In the genomic region with DNA sequence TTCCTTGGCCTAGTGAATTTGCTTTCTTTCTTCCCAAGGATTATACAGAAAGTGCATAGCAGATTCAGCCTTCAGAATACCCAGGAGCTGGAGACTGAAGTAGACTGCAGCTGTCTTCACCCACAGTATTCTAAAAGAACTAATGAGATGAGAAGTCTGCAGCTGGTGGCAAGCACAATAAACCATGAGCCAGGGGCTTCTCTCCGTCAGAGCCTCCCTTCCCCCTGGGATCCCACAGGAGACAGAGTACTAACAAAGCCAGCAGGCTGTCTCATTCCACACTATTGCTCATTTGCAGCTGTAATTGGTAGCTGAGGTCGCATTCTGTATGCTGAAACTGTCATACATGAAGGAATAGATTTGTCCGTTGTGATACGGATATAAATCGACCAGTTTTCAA, we compare ENCODE assay signal across 15 mouse cellular contexts. TPM values are rescaled to one million over a fixed set of nuclear protein-coding genes. Genes with fewer than 3 reads are reported as not detected.
DNase-seq lines count a peak whose midpoint lies in the region; ATAC-seq lines count a peak whose summit lies in the region.
"Had no signal": no experiment of that assay in that cellular context is flagged by ENCODE, and none has a peak within 500 bp of the region (broad histone marks: within the 10 kb centered on the region; RNA-seq: fewer than 3 reads in every experiment).

No protein-coding gene starts in this region.

- DNase-seq in embryonic facial prominence, embryonic 14.5 days (ENCODE audit: low spot score): peak; percentile 84
- DNase-seq in embryonic facial prominence, embryonic 10.5 days (ENCODE audit: low spot score): no peak
- no peak for DNase-seq in frontal cortex, postnatal 14 days (ENCODE audit: low spot score in 2 of 2)
- DNase-seq in liver, embryonic 11.5 days (ENCODE audit: low spot score): no peak
- DNase-seq in frontal cortex, adult 2 months (ENCODE audit: extremely low spot score in 1 of 2, low spot score in 1 of 2): no peak
- DNase-seq: cerebellum, postnatal 14 days; heart, adult 11 months; kidney, adult 9 months; layer of hippocampus, postnatal 36 days; lung, embryonic 14.5 days had no signal

- no peak overlapping the region for H3K4me3 ChIP-seq in embryonic facial prominence, embryonic 14.5 days (ENCODE audit: low read depth, low read length)
- no peak overlapping the region for H3K4me3 ChIP-seq in embryonic facial prominence, embryonic 10.5 days
- no peak overlapping the region for H3K4me3 ChIP-seq in forebrain, embryonic 12.5 days (replicated peaks)
- no peak overlapping the region for H3K4me3 ChIP-seq in hindbrain, embryonic 16.5 days (ENCODE audit: low read length)
- H3K4me3 ChIP-seq in neural tube, embryonic 13.5 days: no peak overlapping the region
- no peak overlapping the region for H3K4me3 ChIP-seq in liver, embryonic 11.5 days (ENCODE audit: low read depth, low read length)
- H3K4me3 ChIP-seq: erythroblast, embryonic 14.5 days; limb, embryonic 13.5 days had no signal

- peaks cover 55% of the 10 kb centered on the region for H3K36me3 ChIP-seq in embryonic facial prominence, embryonic 14.5 days (ENCODE audit: control insufficient read depth, insufficient read depth, low read length)
- peaks cover 82% of the 10 kb centered on the region for H3K36me3 ChIP-seq in embryonic facial prominence, embryonic 10.5 days (replicated peaks)
- peaks cover 50% of the 10 kb centered on the region for H3K36me3 ChIP-seq in forebrain, embryonic 12.5 days (replicated peaks)
- H3K36me3 ChIP-seq in hindbrain, embryonic 16.5 days (ENCODE audit: control insufficient read depth, insufficient read depth, low read length): peaks cover 9% of the 10 kb centered on the region; the same call in 1 of the 2 replicates
- peaks cover 36% of the 10 kb centered on the region for H3K36me3 ChIP-seq in neural tube, embryonic 13.5 days
- H3K36me3 ChIP-seq in liver, embryonic 11.5 days (ENCODE audit: control insufficient read depth, insufficient read depth, low read length): peaks cover 29% of the 10 kb centered on the region; the same call in 1 of the 2 replicates

- no peak overlapping the region for H3K4me2 ChIP-seq in embryonic facial prominence, embryonic 14.5 days (ENCODE audit: low read depth, low read length)
- H3K4me2 ChIP-seq in forebrain, embryonic 12.5 days: no peak overlapping the region
- H3K4me2 ChIP-seq in hindbrain, embryonic 16.5 days (ENCODE audit: low read length): no peak overlapping the region
- H3K4me2 ChIP-seq in neural tube, embryonic 13.5 days: no peak overlapping the region
- H3K4me2 ChIP-seq in liver, embryonic 11.5 days: no peak overlapping the region
- H3K4me2 ChIP-seq: limb, embryonic 13.5 days; lung, embryonic 14.5 days had no signal

- H3K27ac ChIP-seq in embryonic facial prominence, embryonic 14.5 days (replicated peaks; ENCODE audit: low read depth, low read length): no peak overlapping the region; the same call in 1 of the 2 replicates
- H3K27ac ChIP-seq in embryonic facial prominence, embryonic 10.5 days (replicated peaks): no peak overlapping the region
- peak overlapping the region; percentile 90 for H3K27ac ChIP-seq in forebrain, embryonic 12.5 days
- peak overlapping the region; percentile 7; the same call in 1 of the 2 replicates for H3K27ac ChIP-seq in hindbrain, embryonic 16.5 days (ENCODE audit: low read depth, low read length)
- H3K27ac ChIP-seq in neural tube, embryonic 13.5 days (replicated peaks): peak overlapping the region; percentile 84
- H3K27ac ChIP-seq in liver, embryonic 11.5 days (ENCODE audit: low read depth, low read length): no peak overlapping the region
- H3K27ac ChIP-seq: limb, embryonic 13.5 days had no signal

- H3K9ac ChIP-seq in embryonic facial prominence, embryonic 14.5 days (ENCODE audit: low read depth, low read length): no peak overlapping the region
- 0 out of 2 replicates have a peak overlapping the region, but pooled peaks have one; percentile 7 for H3K9ac ChIP-seq in forebrain, embryonic 12.5 days
- 0 out of 2 replicates have a peak overlapping the region, but pooled peaks have one; percentile 28 for H3K9ac ChIP-seq in hindbrain, embryonic 16.5 days (ENCODE audit: low read depth, low read length)
- no peak overlapping the region for H3K9ac ChIP-seq in neural tube, embryonic 13.5 days
- H3K9ac ChIP-seq in liver, embryonic 11.5 days (ENCODE audit: low read depth, low read length): no peak overlapping the region
- H3K9ac ChIP-seq: limb, embryonic 13.5 days; lung, embryonic 14.5 days had no signal

- no peaks in the 10 kb centered on the region for H3K27me3 ChIP-seq in embryonic facial prominence, embryonic 14.5 days (replicated peaks; ENCODE audit: control insufficient read depth, insufficient read depth, low read length)
- no peaks in the 10 kb centered on the region for H3K27me3 ChIP-seq in embryonic facial prominence, embryonic 10.5 days (replicated peaks; ENCODE audit: low read depth, poor library complexity, severe bottlenecking)
- no peaks in the 10 kb centered on the region for H3K27me3 ChIP-seq in forebrain, embryonic 12.5 days
- H3K27me3 ChIP-seq in hindbrain, embryonic 16.5 days (replicated peaks; ENCODE audit: control insufficient read depth, insufficient read depth, low read length): no peaks in the 10 kb centered on the region
- H3K27me3 ChIP-seq in neural tube, embryonic 13.5 days: no peaks in the 10 kb centered on the region
- H3K27me3 ChIP-seq in liver, embryonic 11.5 days (replicated peaks; ENCODE audit: control insufficient read depth, insufficient read depth, low read length): no peaks in the 10 kb centered on the region
- H3K27me3 ChIP-seq: limb, embryonic 13.5 days had no signal

- H3K4me1 ChIP-seq in embryonic facial prominence, embryonic 14.5 days (ENCODE audit: control insufficient read depth, insufficient read depth, low read length): no peaks in the 10 kb centered on the region
- peaks cover 3% of the 10 kb centered on the region; the same call in 1 of the 2 replicates for H3K4me1 ChIP-seq in embryonic facial prominence, embryonic 10.5 days
- peaks cover 39% of the 10 kb centered on the region for H3K4me1 ChIP-seq in forebrain, embryonic 12.5 days
- H3K4me1 ChIP-seq in hindbrain, embryonic 16.5 days (ENCODE audit: control insufficient read depth, insufficient read depth, low read depth, low read length): peaks cover 24% of the 10 kb centered on the region
- peaks cover 39% of the 10 kb centered on the region for H3K4me1 ChIP-seq in neural tube, embryonic 13.5 days (replicated peaks)
- H3K4me1 ChIP-seq in liver, embryonic 11.5 days (replicated peaks; ENCODE audit: control insufficient read depth, insufficient read depth, low read length): no peaks in the 10 kb centered on the region

- H3K9me3 ChIP-seq in embryonic facial prominence, embryonic 14.5 days (ENCODE audit: control insufficient read depth, low read length): no peaks in the 10 kb centered on the region
- H3K9me3 ChIP-seq in embryonic facial prominence, embryonic 10.5 days: no peaks in the 10 kb centered on the region
- H3K9me3 ChIP-seq in forebrain, embryonic 12.5 days: no peaks in the 10 kb centered on the region
- H3K9me3 ChIP-seq in hindbrain, embryonic 16.5 days (ENCODE audit: control insufficient read depth, low read length): no peaks in the 10 kb centered on the region
- no peaks in the 10 kb centered on the region for H3K9me3 ChIP-seq in neural tube, embryonic 13.5 days
- no peaks in the 10 kb centered on the region for H3K9me3 ChIP-seq in liver, embryonic 11.5 days (ENCODE audit: control insufficient read depth, low read length)
- H3K9me3 ChIP-seq: limb, embryonic 13.5 days had no signal

- 69% methylated on average over 5 of the region's 5 CpGs for WGBS in embryonic facial prominence, embryonic 14.5 days
- WGBS in embryonic facial prominence, embryonic 10.5 days: 85% methylated on average over 5 of the region's 5 CpGs
- 39% methylated on average over 5 of the region's 5 CpGs for WGBS in forebrain, embryonic 12.5 days
- 30% methylated on average over 5 of the region's 5 CpGs for WGBS in hindbrain, embryonic 16.5 days
- 37% methylated on average over 5 of the region's 5 CpGs for WGBS in neural tube, embryonic 13.5 days
- 93% methylated on average over 5 of the region's 5 CpGs for WGBS in liver, embryonic 11.5 days

- ATAC-seq in embryonic facial prominence, embryonic 14.5 days (ENCODE audit: low read depth): peak; percentile 67; the same call in 1 of the 2 replicates
- peak; percentile 80 for ATAC-seq in forebrain, embryonic 12.5 days (ENCODE audit: low FRiP score)
- peak; percentile 60 for ATAC-seq in hindbrain, embryonic 16.5 days
- ATAC-seq in neural tube, embryonic 13.5 days (ENCODE audit: low read depth): peak; percentile 80
- no peak for ATAC-seq in liver, embryonic 11.5 days (replicated peaks; ENCODE audit: low FRiP score)

RNA-seq across cellular contexts. Expression of a gene that starts 38.0 kb away (rescaled TPM):
- 99.7 and 102 TPM in 2 replicates for polyA plus RNA-seq in embryonic facial prominence, embryonic 14.5 days (2014; fragmentation: Nextera tagmentation; extraction: Ambion mirVana)
- polyA plus RNA-seq in embryonic facial prominence, embryonic 10.5 days (2016; fragmentation: Nextera tagmentation; extraction: Ambion mirVana): 127 and 133 TPM in 2 replicates
- 113 and 117 TPM in 2 replicates for polyA plus RNA-seq in forebrain, embryonic 12.5 days (2016; fragmentation: Nextera tagmentation; extraction: Ambion mirVana)
- polyA plus RNA-seq in hindbrain, embryonic 16.5 days (2015; fragmentation: Nextera tagmentation; extraction: Ambion mirVana): 93.9 and 96.9 TPM in 2 replicates
- 97.0 and 104 TPM in 2 replicates for polyA plus RNA-seq in neural tube, embryonic 13.5 days (2015; fragmentation: Nextera tagmentation; extraction: Ambion mirVana)
- 81.0 and 85.3 TPM in 2 replicates for polyA plus RNA-seq in liver, embryonic 11.5 days (2014; fragmentation: Nextera tagmentation; extraction: Ambion mirVana)
- 68.4 and 74.6 TPM in 2 replicates for polyA plus RNA-seq in frontal cortex, adult 2 months (2012; rRNA removed)

RNA-seq across cellular contexts. Expression of a gene that starts 48.6 kb away (rescaled TPM):
- polyA plus RNA-seq in embryonic facial prominence, embryonic 14.5 days (2014; fragmentation: Nextera tagmentation; extraction: Ambion mirVana): 29.1 and 33.3 TPM in 2 replicates
- polyA plus RNA-seq in embryonic facial prominence, embryonic 10.5 days (2016; fragmentation: Nextera tagmentation; extraction: Ambion mirVana): 44.3 and 49.5 TPM in 2 replicates
- 55.8 and 62.6 TPM in 2 replicates for polyA plus RNA-seq in forebrain, embryonic 12.5 days (2016; fragmentation: Nextera tagmentation; extraction: Ambion mirVana)
- 22.3 and 35.8 TPM in 2 replicates for polyA plus RNA-seq in hindbrain, embryonic 16.5 days (2015; fragmentation: Nextera tagmentation; extraction: Ambion mirVana)
- 22.3 and 23.5 TPM in 2 replicates for polyA plus RNA-seq in neural tube, embryonic 13.5 days (2015; fragmentation: Nextera tagmentation; extraction: Ambion mirVana)
- 5.2 and 5.3 TPM in 2 replicates for polyA plus RNA-seq in liver, embryonic 11.5 days (2014; fragmentation: Nextera tagmentation; extraction: Ambion mirVana)
- 11.9 and 12.7 TPM in 2 replicates for polyA plus RNA-seq in frontal cortex, adult 2 months (2012; rRNA removed)

Comparison
In these comparisons a context has a peak if more than half of its experiments do, and no peak if none do; other contexts are left out.
1. H3K27ac ChIP-seq: peak in forebrain, embryonic 12.5 days (single experiment), hindbrain, embryonic 16.5 days (single experiment) and neural tube, embryonic 13.5 days (single experiment); none in embryonic facial prominence, embryonic 14.5 days (single experiment), embryonic facial prominence, embryonic 10.5 days (single experiment) and liver, embryonic 11.5 days (single experiment).
2. H3K9ac ChIP-seq: peak in forebrain, embryonic 12.5 days (single experiment) and hindbrain, embryonic 16.5 days (single experiment); none in embryonic facial prominence, embryonic 14.5 days (single experiment), neural tube, embryonic 13.5 days (single experiment) and liver, embryonic 11.5 days (single experiment).